Mouse (Mus musculus) thymus, adult 2 months (tissue): ENCODE measurements around the gene Ccdc9.

Source experiments
- CTCF ChIP-seq: fragments of 200-500 bp; IDR thresholded peaks from 2 replicates; pipeline ENCODE4 v1.5.1; 2012; ENCODE audit warnings: mild to moderate bottlenecking, control low read depth, low read length, moderate library complexity, borderline replicate concordance; ENCODE audit not compliant: control insufficient read depth, poor library complexity, insufficient read depth; ENCODE audit errors: extremely low read depth
- POLR2A ChIP-seq: fragments of 200-500 bp; IDR thresholded peaks from 2 replicates; pipeline ENCODE4 v1.6.1; 2012; ENCODE audit warnings: mild to moderate bottlenecking, low read length, control low read depth, moderate library complexity; ENCODE audit not compliant: control insufficient read depth, poor library complexity, insufficient read depth; ENCODE audit errors: extremely low read depth

DNA sequence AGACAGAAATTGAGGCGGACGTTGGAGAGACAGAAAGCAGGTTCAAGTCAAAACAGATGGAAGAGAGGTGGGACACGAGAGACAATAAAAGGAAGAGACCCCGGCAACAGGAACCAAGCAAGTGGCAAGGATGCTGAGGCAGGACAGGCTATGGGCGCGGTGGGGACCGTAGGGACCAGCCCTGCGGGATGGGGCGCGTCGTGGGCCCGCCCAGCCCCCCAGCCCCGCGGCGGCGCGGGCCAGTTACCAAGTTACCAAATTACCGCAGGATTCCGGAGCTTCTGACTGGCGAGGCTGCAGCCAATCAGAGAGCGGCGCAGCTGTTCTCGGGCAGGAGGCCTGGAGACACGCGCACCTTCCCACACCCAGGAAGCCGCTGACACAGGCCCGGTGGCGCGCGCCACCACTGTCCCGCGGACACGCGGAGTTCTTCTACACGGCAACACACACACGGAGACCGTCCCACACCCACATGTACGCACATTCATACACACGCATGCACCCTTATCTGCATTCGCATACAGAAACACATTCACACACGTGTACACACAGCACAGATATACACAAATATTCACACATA is 8.8 kb upstream of the Ccdc9 start:
- TF ChIP-seq POLR2A (peak; percentile 61), CTCF (peak; percentile 40; the same call in 1 of the 2 replicates)
